Mouse (Mus musculus): ENCODE results near the gene Scd1. TPM values are rescaled to one million over a fixed set of nuclear protein-coding genes. Genes with fewer than 3 reads are reported as not detected.

Gene Scd1
- polyA plus RNA-seq, 1 experiment from 2014 or later = 8.8 TPM

DNA sequence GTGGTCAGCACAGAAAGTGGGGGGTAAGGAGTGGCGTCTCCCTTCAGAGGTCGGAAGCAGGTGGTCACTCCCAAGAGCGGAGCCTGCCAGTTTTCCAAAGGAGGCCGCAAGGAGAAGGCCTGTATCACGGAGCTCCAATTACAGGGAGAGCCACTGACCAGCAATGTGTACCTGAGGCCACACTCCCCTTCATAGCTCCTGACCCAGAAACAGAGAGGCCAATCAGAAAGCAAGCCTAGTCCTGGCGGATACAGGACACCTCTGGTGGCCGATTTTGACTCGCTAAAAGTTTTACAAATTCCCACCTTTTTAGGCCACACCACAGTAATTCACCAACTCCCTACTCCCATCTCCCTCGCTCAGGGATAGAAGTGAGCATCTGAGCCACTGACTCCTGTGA lies 10.9 kb upstream of the Scd1 start:
- ATAC-seq (ENCODE audit: low FRiP score, low read depth) = no peak
- no peak overlapping the region for H3K4me3 ChIP-seq
- H3K4me2 ChIP-seq (replicated peaks) = no peak overlapping the region
- H3K27me3 ChIP-seq (replicated peaks) = no peaks in the 10 kb centered on the region
- H3K9me3 ChIP-seq = no peaks in the 10 kb centered on the region
- H3K9ac ChIP-seq = no peak overlapping the region
- no peaks in the 10 kb centered on the region for H3K36me3 ChIP-seq
- no peak overlapping the region for H3K27ac ChIP-seq
- WGBS = 67% methylated on average over 9 of the region's 9 CpGs
- H3K4me1 ChIP-seq = no peaks in the 10 kb centered on the region

DNA sequence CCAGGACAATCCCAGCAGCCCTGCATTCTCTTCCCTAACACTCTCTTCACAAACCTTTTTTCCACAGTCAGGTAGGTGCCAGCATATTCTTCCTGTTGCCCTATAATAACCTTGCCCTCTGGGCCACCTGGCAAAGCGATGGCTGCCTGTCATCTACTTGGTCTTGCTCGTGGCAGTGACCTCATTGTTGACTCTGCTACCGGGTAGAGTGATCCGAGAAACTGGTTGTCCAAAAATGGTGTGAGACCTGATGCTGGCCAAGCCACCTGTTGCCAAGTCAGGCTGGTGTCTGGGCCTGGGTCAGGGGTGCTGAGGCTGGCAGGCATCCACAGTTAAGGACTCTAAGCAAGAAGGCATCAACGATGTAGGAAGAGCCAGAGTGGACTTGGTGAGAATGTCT lies 10.4 kb upstream of the Scd1 start:
- Histone ChIP-seq H3K27me3 (replicated peaks) (no peaks in the 10 kb centered on the region), H3K9me3 (no peaks in the 10 kb centered on the region), H3K36me3 (no peaks in the 10 kb centered on the region), H3K27ac (no peak overlapping the region), H3K9ac (no peak overlapping the region), H3K4me2 (replicated peaks) (no peak overlapping the region), H3K4me1 (no peaks in the 10 kb centered on the region), H3K4me3 (no peak overlapping the region)
- no peak for ATAC-seq (ENCODE audit: low FRiP score, low read depth)
- WGBS = 91% methylated on average over 5 of the region's 5 CpGs

DNA sequence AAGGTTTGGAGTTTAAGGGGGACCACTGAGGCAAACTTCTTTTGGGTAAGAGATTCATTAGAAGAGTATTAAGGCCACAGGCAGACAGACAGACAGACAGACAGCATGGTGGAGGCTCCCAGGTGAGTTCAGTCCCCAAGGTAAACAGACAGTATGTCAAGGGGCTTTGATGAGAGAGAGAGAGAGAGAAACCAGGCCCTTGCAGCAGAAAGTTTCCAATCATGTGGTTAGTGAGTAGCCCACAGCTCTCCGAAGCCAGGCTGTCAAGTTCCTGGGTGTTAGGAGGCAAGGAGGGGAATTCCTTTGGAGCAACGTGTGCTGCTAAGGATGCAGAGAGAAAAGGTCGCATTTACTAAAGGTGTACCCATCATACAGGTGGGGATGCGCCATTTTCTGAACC lies 9.8 kb upstream of the Scd1 start:
- H3K4me1 ChIP-seq = no peaks in the 10 kb centered on the region
- H3K27ac ChIP-seq = no peak overlapping the region
- H3K27me3 ChIP-seq (replicated peaks) = no peaks in the 10 kb centered on the region
- no peak overlapping the region for H3K4me3 ChIP-seq
- 69% methylated on average over 4 of the region's 4 CpGs for WGBS
- no peak overlapping the region for H3K9ac ChIP-seq
- ATAC-seq (ENCODE audit: low FRiP score, low read depth) = no peak
- no peak overlapping the region for H3K4me2 ChIP-seq (replicated peaks)
- no peaks in the 10 kb centered on the region for H3K9me3 ChIP-seq
- no peaks in the 10 kb centered on the region for H3K36me3 ChIP-seq

DNA sequence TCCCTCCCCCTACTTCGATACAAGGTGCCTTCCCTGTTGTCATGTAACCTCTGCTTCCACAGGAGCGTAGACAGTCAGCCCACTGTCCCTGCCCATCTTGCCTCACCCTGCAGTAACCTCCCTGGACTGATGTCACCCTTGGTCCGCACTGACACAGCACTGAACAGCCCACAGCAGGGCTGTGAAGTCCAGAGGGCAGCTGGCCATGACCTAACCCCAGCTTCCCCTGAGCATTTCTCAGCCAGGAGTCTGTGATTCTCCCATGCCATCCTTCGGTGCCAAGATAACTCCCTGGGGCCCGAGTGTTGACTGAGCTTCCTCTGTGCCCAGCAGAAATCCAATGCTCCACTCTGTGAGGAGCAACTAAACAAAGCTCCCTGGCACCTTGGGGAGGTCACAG lies 8.6 kb upstream of the Scd1 start:
- H3K27ac ChIP-seq = no peak overlapping the region
- H3K4me1 ChIP-seq = no peaks in the 10 kb centered on the region
- no peak overlapping the region for H3K4me3 ChIP-seq
- no peak overlapping the region for H3K9ac ChIP-seq
- ATAC-seq (ENCODE audit: low FRiP score, low read depth) = no peak
- no peaks in the 10 kb centered on the region for H3K27me3 ChIP-seq (replicated peaks)
- H3K9me3 ChIP-seq = no peaks in the 10 kb centered on the region
- H3K4me2 ChIP-seq (replicated peaks) = no peak overlapping the region
- 89% methylated on average over 5 of the region's 5 CpGs for WGBS
- H3K36me3 ChIP-seq = no peaks in the 10 kb centered on the region

DNA sequence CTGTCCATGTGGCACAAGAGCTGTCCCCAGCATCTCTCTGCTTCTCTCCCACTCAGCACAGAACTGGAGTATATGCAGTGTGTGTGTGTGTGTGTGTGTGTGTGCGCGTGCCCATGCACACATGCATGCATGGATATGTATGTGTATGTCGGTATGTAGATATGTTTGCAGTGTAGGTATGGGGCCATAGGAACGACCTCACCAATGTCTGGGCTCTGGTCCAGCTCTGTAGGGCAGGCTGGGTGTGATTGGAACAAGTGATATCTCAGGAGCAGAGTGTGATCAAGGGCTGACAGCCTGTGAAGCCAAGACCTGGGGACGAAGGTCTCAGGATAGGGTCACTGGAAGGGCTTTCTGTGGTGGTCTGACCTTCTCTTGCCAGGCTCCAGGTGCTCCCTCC lies 7.8 kb upstream of the Scd1 start:
- 86% methylated on average over 5 of the region's 5 CpGs for WGBS
- H3K27me3 ChIP-seq (replicated peaks) = no peaks in the 10 kb centered on the region
- H3K4me1 ChIP-seq = no peaks in the 10 kb centered on the region
- no peaks in the 10 kb centered on the region for H3K36me3 ChIP-seq
- H3K9ac ChIP-seq = no peak overlapping the region
- no peak for ATAC-seq (ENCODE audit: low FRiP score, low read depth)
- no peaks in the 10 kb centered on the region for H3K9me3 ChIP-seq
- H3K27ac ChIP-seq = no peak overlapping the region
- no peak overlapping the region for H3K4me3 ChIP-seq
- no peak overlapping the region for H3K4me2 ChIP-seq (replicated peaks)

DNA sequence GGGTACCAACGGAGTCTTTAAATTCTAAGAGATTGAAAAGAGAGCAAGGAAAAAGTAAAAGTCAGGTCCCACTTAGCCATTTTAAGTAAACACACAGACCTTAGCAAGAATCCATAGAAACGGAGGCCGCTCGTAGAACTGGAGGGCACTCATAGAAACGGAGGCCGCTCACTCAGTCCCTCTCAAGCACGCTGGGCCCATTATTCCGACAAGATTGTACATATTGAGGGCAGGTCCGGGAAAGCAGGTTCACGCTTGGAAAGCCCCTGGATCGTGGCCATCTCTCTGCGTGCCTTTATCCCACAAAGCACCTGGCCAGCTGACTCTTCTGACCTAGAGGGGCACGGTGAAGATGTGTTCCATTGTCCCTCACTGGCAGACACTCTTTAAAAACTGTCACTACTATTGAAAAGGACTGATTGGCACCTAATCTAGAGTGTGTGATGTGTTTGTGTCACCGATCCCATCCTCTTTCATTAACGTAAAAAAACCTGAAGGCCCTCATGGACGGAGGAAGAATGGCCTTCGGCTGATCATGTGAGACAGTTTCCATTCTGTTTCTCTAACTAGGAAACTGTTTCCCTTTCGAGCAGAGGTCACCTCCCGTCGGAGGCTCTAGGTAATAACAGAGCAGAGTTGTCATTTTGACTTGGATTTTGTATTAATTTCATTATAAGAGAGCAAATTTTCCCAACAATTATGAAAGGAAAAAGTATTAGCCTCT lies 2.8 kb upstream of the Scd1 start:
- no peak for ATAC-seq (ENCODE audit: low FRiP score, low read depth)
- Histone ChIP-seq H3K27ac (no peak overlapping the region), H3K9me3 (no peaks in the 10 kb centered on the region), H3K36me3 (no peaks in the 10 kb centered on the region), H3K4me1 (peaks cover 19% of the 10 kb centered on the region), H3K27me3 (replicated peaks) (no peaks in the 10 kb centered on the region), H3K4me3 (no peak overlapping the region), H3K4me2 (replicated peaks) (no peak overlapping the region), H3K9ac (no peak overlapping the region)
- WGBS = 91% methylated on average over 20 of the region's 20 CpGs

DNA sequence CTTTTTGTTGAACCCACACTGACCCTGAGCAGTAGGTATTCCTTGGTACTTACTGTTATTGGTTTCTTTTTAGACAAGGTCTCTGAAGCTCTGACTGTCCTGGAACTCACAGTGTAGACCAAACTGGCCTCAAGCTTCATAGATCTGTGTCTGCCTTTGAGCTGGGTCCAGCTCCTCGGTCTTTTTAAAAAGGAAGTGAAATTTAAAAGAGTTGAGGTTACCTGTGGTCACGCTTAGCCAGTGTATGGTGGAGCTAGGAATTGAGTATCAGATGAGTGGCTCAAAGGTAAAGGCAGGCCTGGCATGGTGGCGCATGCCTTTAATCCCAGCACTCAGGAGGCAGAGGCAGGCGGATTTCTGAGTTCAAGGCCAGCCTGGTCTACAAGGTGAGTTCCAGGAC lies 916 bp upstream of the Scd1 start:
- Histone ChIP-seq H3K36me3 (no peaks in the 10 kb centered on the region), H3K4me2 (replicated peaks) (peak overlapping the region; percentile 90), H3K9me3 (no peaks in the 10 kb centered on the region), H3K27me3 (replicated peaks) (no peaks in the 10 kb centered on the region), H3K27ac (no peak overlapping the region), H3K4me1 (peaks cover 19% of the 10 kb centered on the region), H3K9ac (peak overlapping the region; percentile 56; the same call in 1 of the 2 replicates), H3K4me3 (peak overlapping the region; percentile 41)
- no peak for ATAC-seq (ENCODE audit: low FRiP score, low read depth)
- 68% methylated on average over 4 of the region's 4 CpGs for WGBS

DNA sequence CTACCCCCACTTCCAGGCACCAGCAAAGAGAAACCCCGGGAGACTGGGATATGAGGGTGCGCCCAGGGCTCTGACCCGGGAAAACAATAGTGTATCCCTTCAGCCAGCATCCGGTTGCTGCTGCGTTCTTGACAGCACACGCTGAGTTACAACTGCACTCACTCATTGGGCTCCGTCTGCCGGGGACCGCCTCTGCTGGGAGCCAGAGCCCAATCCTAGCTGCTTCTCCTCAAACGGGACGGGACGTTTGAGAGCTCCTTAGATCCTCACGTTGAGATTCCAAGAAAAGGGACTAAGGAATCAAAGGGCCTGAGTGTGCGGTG lies 505 bp upstream of the Scd1 start:
- no peaks in the 10 kb centered on the region for H3K9me3 ChIP-seq
- no peaks in the 10 kb centered on the region for H3K27me3 ChIP-seq (replicated peaks)
- H3K36me3 ChIP-seq = no peaks in the 10 kb centered on the region
- H3K4me2 ChIP-seq (replicated peaks) = peak overlapping the region; percentile 90
- peak; percentile 76; the same call in 1 of the 2 replicates for ATAC-seq (ENCODE audit: low FRiP score, low read depth)
- peak overlapping the region; percentile 56; the same call in 1 of the 2 replicates for H3K9ac ChIP-seq
- peaks cover 19% of the 10 kb centered on the region for H3K4me1 ChIP-seq
- H3K4me3 ChIP-seq = peak overlapping the region; percentile 41
- under 1% methylated on average over 14 of the region's 14 CpGs for WGBS
- peak overlapping the region; percentile 16; the same call in 1 of the 2 replicates for H3K27ac ChIP-seq

DNA sequence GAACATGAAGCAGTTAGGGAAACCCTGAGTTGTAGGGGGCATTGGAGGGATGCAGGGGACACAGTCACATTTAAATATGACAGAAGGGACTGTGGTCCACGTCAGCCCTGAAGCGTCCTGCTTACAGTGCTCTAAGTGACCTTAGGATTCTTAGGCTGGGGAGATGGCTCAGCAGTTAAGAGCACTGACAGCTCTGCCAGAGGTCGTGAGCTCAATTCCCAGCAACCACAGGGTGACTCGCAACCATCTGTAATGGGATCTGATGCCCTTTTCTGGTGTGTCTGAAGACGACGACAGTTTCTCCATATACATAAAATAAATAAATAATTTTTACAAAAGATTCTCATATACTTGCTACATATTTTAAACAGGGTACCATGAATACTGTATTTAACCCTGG lies 4.1 kb downstream of the Scd1 start:
- H3K4me3 ChIP-seq = no peak overlapping the region
- peaks cover 17% of the 10 kb centered on the region for H3K4me1 ChIP-seq
- H3K9ac ChIP-seq = no peak overlapping the region
- WGBS = 89% methylated on average over 6 of the region's 6 CpGs
- peaks cover 38% of the 10 kb centered on the region for H3K36me3 ChIP-seq
- H3K4me2 ChIP-seq (replicated peaks) = no peak overlapping the region
- H3K27me3 ChIP-seq (replicated peaks) = no peaks in the 10 kb centered on the region
- no peak overlapping the region for H3K27ac ChIP-seq
- no peak for ATAC-seq (ENCODE audit: low FRiP score, low read depth)
- no peaks in the 10 kb centered on the region for H3K9me3 ChIP-seq

DNA sequence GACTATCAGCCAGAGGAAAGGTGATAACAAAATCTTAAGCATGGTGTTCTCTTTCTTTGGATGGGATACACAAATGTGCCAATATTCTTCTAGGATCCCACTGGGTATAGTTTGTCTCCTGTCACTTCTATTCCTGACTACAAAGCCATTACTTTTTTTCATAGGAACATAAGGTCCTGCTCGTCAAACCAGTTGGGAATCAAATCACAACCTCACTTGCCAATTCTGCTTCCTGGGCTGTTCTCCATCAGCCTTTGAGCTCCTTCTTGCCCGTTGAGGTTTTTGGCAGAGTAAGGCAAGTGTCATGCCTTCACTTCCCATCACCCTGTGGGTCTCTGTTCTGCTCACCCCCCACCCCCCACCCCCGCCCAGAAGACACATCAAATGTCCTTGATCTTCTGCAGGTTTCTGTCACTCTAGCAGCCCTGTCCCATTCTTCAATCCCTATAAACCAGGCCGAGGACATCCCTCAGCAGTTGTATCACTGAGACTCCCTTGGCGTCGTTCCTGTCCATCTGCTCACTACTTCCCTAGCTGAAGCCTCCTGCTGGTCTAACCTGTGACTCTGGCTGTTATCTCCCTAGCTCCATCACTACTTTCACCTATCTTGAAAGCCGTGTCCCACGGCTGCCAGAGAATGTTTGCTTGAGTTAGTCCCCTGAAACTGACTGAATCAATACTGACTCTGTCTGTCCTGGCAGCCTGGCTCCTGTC lies 7.0 kb downstream of the Scd1 start:
- Histone ChIP-seq H3K27me3 (replicated peaks) (no peaks in the 10 kb centered on the region), H3K36me3 (peaks cover 52% of the 10 kb centered on the region), H3K9me3 (no peaks in the 10 kb centered on the region), H3K27ac (no peak overlapping the region), H3K4me2 (replicated peaks) (no peak overlapping the region), H3K4me1 (no peaks in the 10 kb centered on the region), H3K9ac (no peak overlapping the region), H3K4me3 (no peak overlapping the region)
- 90% methylated on average over 8 of the region's 8 CpGs for WGBS
- ATAC-seq (ENCODE audit: low FRiP score, low read depth) = no peak

DNA sequence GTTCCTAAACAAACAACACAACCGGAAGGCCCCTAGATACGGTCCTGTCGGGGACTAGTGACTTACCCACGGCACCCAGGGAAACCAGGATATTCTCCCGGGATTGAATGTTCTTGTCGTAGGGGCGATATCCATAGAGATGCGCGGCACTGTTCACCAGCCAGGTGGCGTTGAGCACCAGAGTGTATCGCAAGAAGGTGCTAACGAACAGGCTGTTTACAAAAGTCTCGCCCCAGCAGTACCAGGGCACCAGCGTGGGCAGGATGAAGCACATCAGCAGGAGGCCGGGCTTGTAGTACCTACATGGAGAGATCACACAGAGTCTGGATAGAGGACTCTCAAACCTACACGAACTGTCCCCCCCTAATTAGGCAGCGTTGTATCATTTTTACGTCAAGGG lies 7.6 kb downstream of the Scd1 start:
- H3K9ac ChIP-seq = no peak overlapping the region
- H3K27me3 ChIP-seq (replicated peaks) = no peaks in the 10 kb centered on the region
- H3K4me3 ChIP-seq = no peak overlapping the region
- H3K9me3 ChIP-seq = no peaks in the 10 kb centered on the region
- peaks cover 53% of the 10 kb centered on the region for H3K36me3 ChIP-seq
- WGBS = 94% methylated on average over 18 of the region's 18 CpGs
- ATAC-seq (ENCODE audit: low FRiP score, low read depth) = no peak
- H3K27ac ChIP-seq = no peak overlapping the region
- no peaks in the 10 kb centered on the region for H3K4me1 ChIP-seq
- no peak overlapping the region for H3K4me2 ChIP-seq (replicated peaks)

DNA sequence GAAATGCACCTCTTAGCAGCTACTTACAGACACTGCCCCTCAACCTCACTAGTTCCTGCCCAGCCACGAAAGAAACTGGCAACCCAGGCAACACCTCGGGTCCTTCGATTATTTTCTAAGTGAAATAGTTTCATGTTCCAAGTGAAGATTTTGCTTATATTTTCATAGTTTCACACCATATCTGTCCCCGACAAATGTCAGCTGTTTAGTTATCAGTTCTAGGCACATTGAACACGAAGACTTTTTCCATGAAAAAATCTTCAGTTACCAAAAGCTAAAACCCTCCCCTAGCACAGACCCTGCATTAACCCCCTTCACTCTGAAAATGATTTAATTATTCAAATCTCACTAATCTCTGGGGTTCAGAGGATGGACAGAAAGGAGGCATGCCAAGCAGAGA lies 10.9 kb downstream of the Scd1 start:
- WGBS = 91% methylated on average over 5 of the region's 5 CpGs
- Histone ChIP-seq H3K4me2 (replicated peaks) (no peak overlapping the region), H3K4me1 (no peaks in the 10 kb centered on the region), H3K36me3 (peaks cover 43% of the 10 kb centered on the region), H3K9ac (no peak overlapping the region), H3K27me3 (replicated peaks) (no peaks in the 10 kb centered on the region), H3K4me3 (no peak overlapping the region), H3K9me3 (no peaks in the 10 kb centered on the region), H3K27ac (no peak overlapping the region)
- no peak for ATAC-seq (ENCODE audit: low FRiP score, low read depth)

DNA sequence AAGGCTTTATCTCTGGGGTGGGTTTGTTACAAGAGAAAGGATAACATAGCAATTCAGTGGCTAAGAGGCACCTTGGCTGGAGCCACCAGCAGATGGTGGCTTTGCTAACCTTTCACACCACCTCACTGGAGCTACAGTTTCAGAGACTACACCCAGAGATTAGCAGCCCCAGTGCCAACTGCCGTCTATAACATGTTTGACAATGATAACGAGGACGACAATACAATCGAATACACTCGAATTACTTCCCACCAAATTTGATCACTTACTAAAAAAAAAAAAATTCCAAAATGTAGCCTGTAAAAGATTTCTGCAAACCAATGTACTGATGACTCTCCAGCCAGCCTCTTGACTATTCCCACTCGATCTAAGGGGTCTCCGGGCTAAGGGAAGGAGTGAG lies 12.7 kb downstream of the Scd1 start:
- WGBS = 92% methylated on average over 7 of the region's 7 CpGs

More for the DNA sequence above, 12.7 kb downstream of the Scd1 start:
- no peaks in the 10 kb centered on the region for H3K4me1 ChIP-seq
- H3K27me3 ChIP-seq (replicated peaks) = no peaks in the 10 kb centered on the region
- no peak for ATAC-seq (ENCODE audit: low FRiP score, low read depth)
- peaks cover 30% of the 10 kb centered on the region for H3K36me3 ChIP-seq
- H3K27ac ChIP-seq = no peak overlapping the region
- no peak overlapping the region for H3K4me3 ChIP-seq
- H3K9ac ChIP-seq = no peak overlapping the region
- H3K9me3 ChIP-seq = no peaks in the 10 kb centered on the region
- no peak overlapping the region for H3K4me2 ChIP-seq (replicated peaks)

All from neural tube, embryonic 12.5 days (tissue).